Mouse (Mus musculus) cerebellum, postnatal 10 days (tissue): ENCODE measurements around the gene Ajm1.
"Not testable (repeated sequence)": the region's sequence is repeated elsewhere in the genome, so short reads cannot be mapped to it uniquely, and the experiment has no call there.

Experiments
- DNase-seq, 2 experiments: peaks; one replicate each; pipeline ENCODE4 v3.0.0; 2021; ENCODE audit warnings: mixed read lengths in 2 of 2

Gene Ajm1

GRCm38 (mm10) chr2:25561946-25562345, 19.6 kb downstream of the Ajm1 start:
- peak; percentile 60 to 65 for DNase-seq

DNA sequence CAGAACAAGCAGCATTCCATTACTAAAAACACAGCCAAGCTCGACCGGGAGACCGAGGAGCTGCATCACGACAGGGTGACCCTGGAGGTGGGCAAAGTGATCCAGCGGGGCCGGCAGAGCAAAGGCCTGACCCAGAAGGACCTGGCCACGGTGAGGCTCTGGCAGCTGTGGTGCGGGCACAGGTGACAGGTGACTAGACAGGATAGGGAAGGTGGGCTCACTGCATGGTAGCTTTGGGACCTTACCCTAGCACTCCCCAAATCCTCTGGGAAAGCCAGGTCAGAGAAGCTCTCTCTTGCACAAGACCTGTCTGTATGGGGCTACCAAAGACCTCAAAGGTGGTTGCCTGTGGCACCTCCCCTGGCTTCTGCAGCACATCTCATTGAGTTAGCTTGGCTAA, 21.0 kb downstream of the Ajm1 start:
- DNase-seq = peak in 1 of 2 experiments; percentile 3

DNA sequence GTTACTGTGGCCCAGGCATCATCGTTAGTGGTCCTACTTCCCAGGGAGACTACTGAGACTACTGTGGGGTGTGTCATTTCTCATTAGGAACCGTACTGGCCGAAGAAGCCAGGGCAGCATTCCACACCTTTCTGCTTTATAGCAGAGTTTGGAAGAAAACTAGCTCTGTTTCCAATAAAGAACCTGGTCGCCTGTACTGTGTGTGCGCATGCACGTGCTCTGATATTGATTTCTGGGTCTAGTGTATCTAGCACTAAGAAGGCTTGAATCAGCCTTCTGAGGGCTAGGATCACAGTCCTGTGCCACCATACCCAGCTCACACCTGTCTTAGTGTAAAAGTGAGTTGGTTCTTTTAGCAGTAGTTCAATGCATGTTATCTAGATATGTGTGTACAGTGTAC, 22.8 kb downstream of the Ajm1 start:
- DNase-seq = peak in 1 of 2 experiments; percentile 6

DNA sequence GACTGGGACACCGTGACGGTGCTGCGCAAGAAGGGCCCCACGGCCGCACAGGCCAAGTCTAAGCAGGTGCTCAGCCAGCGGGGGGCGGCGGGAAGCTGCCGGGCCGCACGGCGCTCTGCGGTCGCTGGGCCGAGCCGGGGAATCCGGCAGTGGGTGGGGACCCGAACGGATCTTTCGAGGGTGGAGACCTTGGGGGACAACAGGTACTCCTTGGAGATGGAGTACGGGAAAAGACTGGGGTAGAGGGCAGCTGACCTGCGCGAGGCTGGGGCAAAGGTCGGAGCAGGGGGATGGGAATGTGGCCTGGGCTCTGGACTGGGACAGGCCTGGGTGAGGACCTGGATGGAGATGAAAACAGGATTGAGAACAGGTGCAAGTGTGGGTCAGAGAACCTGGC, 23.6 kb downstream of the Ajm1 start:
- DNase-seq = no peak

GRCm38 (mm10) chr2:25557221-25557963, 24.2 kb downstream of the Ajm1 start, which contains the start of gene Edf1:
Gene Edf1, plus strand, starts transcription at chr2:25557847.
- DNase-seq = peak; percentile 97 to 98

DNA sequence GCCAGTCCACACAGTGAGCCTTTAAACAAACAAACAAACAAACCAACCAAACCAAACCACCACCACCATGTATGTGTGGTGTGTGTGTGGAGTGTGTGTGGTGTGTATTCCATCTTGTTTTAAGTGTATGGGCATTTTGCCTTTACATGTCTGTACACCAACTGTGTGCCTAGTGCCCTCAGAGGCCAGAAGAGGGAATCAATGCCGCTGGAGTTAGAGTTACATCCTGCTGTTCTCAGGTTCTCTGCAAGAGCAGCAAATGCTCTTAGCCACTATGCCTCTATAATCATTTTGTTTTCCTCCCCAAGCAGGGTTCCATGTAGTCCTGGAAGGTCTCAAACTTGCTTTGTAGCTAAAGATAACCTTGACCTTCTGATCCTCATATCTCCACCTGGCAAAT, 25.3 kb downstream of the Ajm1 start:
- no peak for DNase-seq

- DNase-seq = not testable (repeated sequence)
Measured at GRCm38 (mm10) chr2:25555479-25555878, 26.1 kb downstream of the Ajm1 start.

DNA sequence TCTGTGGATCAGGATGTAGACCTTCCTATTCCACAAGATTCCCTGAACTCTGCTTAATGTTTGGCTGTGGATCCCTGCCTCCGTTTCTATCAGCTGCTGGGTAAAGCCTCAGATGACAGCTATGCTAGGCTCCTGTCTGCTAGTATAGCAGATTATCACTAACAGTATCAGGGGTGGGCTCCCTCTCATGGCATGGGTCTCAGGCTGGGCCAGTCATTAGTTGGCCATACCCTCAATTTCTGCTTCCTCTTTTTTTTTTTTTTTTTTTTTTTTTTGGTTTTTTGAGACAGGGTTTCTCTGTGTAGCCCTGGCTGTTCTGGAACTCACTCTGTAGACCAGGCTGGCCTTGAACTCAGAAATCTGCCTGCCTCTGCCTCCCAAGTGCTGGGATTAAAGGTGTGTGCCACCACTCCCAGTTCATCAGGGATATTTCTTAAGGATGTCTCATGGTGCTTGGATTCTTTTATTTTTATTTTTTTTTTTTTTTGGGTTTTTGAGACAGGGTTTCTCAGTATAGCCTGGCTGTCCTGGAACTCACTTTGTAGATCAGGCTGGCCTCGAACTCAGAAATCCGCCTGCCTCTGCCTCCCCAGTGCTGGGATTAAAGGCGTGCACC, 28.3 kb downstream of the Ajm1 start:
- DNase-seq = not testable (repeated sequence)

DNA sequence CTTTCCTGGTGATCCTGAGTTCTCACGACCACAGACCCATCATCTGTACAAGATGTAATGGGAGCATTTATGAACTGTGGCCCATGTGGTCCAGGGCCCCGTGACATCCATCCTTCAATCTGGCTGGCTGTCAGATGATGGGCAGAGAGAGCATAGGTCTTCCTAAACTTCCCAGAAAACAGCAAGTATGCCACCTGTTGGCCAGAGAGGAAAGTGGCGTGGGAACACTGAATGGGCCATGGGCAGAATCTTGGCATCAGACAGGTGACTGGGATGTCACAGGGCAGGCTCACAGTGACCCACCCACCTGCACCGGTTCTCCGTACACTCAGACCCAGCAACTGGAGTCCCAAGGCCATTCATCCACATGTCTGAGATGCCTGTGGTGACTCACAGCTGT, 30.4 kb downstream of the Ajm1 start:
- DNase-seq = peak; percentile 78 to 83

DNA sequence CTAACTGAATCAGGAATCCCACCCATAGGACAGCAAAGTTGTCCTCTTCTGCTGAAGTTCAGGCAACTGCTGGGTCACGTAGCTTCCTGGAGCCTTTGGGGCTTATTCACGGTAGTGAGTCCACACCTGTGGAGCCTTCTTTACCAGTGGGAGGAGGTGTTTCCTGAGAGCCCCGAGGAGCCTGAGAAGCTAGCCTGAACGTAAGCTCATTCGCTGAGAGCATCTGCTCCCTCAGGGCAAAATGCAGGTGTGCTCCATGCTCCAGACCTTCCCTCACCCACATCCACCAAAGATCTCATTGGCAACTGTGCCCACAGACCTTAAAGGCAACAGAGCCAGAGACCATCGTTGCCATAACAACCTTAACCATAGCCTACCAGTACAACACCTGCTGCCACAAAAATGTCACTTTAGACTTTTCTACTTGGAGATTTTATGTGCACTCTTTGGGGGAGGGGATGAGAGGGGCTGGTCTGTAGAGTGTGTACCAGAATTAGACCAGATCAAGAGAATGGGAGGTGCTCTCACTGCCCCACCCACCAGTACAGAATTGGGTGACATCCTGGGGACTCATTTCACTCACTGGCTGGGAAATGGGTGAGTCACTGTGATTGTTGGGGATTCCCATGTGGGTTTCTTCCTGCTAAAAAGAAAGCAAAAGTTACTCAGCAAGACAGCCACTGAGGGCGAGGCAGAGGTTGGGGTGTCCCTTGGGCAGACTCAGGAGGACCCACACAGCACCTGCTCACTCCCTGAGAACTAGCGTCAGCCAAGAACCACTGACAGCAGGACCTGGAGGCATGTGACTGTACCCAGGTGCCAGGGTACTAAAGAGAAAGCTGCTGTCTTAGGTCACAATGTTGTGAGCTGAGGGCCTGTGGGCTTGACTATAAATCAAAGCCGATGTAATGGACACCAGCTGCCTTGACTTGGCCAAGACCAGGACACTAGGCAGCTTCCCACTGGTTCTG, 32.3 kb downstream of the Ajm1 start:
- DNase-seq = no peak

- DNase-seq = peak; percentile 99
Measured at GRCm38 (mm10) chr2:25546811-25547491, 34.6 kb downstream of the Ajm1 start, which contains the start of gene Traf2. Gene Traf2, minus strand, starts transcription at chr2:25546940.

GRCm38 (mm10) chr2:25545996-25546810, 35.4 kb downstream of the Ajm1 start:
- DNase-seq = peak in 1 of 2 experiments; percentile 15

DNA sequence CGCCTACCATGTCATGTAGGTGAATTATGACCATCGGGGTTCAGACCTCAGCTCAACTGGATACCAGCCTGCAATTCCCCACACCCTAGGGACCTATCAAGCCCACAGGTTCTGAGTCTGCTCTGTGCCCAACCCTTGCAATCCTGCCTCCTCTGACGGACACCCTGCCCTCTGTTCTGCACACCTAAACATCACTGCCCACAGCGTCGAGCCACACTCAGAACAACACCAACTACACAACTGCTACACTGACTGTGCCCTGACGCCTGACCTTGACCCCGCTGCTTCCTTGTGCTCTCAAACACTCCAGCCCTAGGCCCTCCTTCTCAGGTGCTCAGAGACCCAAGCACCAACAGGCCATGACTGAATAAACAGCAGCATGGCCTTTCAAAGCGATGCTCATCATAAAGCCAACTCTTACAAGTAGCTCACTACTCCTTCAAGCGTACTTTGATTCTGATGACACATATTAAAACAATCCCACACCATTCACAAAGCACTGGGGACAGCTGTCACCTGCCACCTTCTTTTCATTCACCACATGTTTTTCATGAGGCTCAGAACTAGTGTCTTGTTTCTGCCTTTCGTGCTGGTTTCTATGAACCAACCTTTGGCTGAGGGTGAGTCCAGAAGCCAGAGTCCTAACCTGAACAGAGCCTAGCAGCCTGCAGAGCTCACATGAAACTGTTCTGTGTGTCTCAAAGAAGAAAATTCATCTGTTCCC, 39.8 kb downstream of the Ajm1 start:
- no peak for DNase-seq

GRCm38 (mm10) chr2:25540541-25540948, 41.0 kb downstream of the Ajm1 start:
- no peak for DNase-seq

DNA sequence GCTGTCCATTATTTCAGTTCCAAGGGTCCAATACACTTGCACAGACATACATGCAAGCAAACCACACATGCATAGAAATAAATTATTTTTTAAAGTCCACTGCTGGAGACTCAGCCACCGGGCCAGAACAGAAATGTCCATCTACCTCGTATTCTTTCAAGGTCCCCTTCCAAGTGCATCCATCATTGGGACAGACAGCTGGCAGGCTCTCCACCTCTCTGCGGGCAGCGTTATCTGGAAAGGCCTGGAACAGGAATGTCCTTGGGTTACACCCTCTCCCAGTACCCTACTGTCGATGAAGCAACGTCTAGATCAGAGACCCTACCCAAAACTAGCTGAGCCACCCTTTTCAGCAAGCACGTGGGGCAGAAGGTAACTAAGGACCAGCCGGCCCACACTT, 45.0 kb downstream of the Ajm1 start:
- no peak for DNase-seq

DNA sequence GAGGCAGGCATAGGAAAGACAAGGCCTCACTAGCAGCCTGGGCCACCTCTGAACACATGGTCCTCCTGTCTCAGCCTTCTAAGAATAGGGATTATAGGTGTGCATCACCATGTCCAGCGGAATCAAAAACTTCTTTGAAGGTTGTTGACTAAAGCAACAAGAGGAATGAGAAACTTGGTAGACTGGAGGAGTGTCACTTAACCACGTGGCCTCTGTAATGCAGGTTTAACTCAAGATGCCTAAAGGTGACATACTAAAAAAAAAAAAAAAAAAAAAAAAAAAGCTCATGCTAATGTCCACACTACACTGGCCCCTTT, 46.7 kb downstream of the Ajm1 start:
- no peak for DNase-seq

GRCm38 (mm10) chr2:25534178-25534865, 47.2 kb downstream of the Ajm1 start:
- peak; percentile 57 to 74 for DNase-seq

DNA sequence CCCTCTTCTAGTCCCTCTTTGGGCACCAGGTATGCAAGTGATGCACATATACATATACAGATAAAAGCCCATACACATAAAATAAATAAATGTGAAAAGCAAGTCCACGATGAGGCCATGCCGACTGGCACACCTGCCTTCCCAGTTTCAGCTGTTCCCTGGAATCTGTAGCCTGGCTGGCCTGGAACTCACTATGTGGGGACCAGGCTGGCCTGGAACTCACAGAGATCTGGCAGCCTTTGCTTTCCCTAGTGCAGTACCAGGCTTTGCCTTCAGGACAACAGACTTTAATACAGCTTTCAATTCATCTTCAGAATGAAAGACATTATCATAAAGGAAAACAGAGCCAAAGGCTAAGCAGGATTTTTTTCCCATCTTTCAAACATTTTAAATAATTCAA, 47.9 kb downstream of the Ajm1 start:
- no peak for DNase-seq

DNA sequence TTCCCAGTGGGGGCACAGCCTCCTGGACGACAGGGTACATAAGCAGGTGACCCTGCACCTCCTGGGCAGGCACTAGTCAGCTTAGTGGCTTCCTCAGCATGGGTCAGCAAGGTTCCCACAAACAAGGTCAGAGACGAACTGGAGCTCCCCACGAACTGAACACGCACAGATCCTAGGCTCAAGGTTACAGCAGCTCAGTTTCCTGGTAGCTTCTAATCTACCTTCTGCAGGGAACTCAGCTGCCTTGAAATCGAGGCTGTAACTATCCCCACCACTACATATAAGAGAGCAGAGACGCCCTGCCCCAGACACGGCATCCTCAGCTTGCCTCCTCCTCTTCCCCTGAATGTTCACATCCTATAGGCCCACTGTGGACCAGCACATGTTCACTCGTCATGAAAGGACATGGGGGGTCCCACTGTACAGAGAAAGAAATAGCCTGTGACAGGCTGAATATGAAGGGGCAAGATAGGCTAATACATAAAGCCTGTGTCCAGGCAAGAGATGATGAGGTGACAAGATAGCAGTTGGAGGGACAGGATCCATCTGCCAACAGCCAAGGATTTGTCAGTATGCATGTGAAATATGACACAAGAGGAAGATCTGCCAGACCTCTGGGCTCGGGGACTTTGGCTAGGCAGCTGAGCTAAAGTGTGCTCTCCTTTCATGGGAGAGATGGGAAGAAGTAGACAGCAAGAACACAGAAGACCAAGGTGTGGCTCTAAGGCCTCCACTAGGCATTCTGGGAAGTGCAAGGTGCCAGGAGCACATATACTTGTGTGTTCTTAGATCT, 54.9 kb downstream of the Ajm1 start:
- DNase-seq = no peak
